Mouse (Mus musculus) intestine, embryonic 16.5 days (tissue): ENCODE results near the gene C2cd3. TPM values are rescaled to one million over a fixed set of nuclear protein-coding genes. Genes with fewer than 3 reads are reported as not detected.

Experiments used
- ATAC-seq: fragments of 200-750 bp; cut with Nextera tagmentation; 2 replicates; pipeline ENCODE4 v1.8.0; 2017; ENCODE audit warnings: moderate TSS enrichment, moderate library complexity
- H3K27ac ChIP-seq: fragments of 300-500 bp; sonication (generic); 2 replicates; pipeline ENCODE4 v1.5.1; 2014; ENCODE audit warnings: mild to moderate bottlenecking, low read length
- H3K27me3 ChIP-seq: fragments of 300-500 bp; sonication (generic); replicated peaks from 2 replicates; pipeline ENCODE4 v1.6.1; 2014; ENCODE audit warnings: low read length, control low read depth, mixed read lengths; ENCODE audit not compliant: control insufficient read depth, insufficient read depth
- H3K36me3 ChIP-seq: fragments of 300-500 bp; sonication (generic); 2 replicates; pipeline ENCODE4 v1.6.1; 2014; ENCODE audit warnings: low read length, control low read depth; ENCODE audit not compliant: control insufficient read depth, insufficient read depth
- H3K4me1 ChIP-seq: fragments of 300-500 bp; sonication (generic); 2 replicates; pipeline ENCODE4 v1.6.1; 2014; ENCODE audit warnings: low read length, control low read depth, mixed read lengths; ENCODE audit not compliant: control insufficient read depth, insufficient read depth
- H3K4me2 ChIP-seq: fragments of 300-500 bp; sonication (generic); 2 replicates; pipeline ENCODE4 v1.6.1; 2014; ENCODE audit warnings: low read depth, low read length, control low read depth
- H3K4me3 ChIP-seq: fragments of 300-500 bp; sonication (generic); 2 replicates; pipeline ENCODE4 v1.5.1; 2014; ENCODE audit warnings: mild to moderate bottlenecking, low read length
- H3K9ac ChIP-seq: fragments of 300-500 bp; sonication (generic); 2 replicates; pipeline ENCODE4 v1.6.1; 2014; ENCODE audit warnings: low read depth, low read length
- H3K9me3 ChIP-seq: fragments of 300-500 bp; sonication (generic); 2 replicates; pipeline ENCODE4 v1.6.1; 2016; ENCODE audit warnings: low read length, control low read depth; ENCODE audit not compliant: control insufficient read depth
- WGBS: fragments of 180-500 bp; shearing (Covaris S2); extraction: QIAGEN DNeasy Blood & Tissue Kit; methylation state at CpG from one replicate; pipeline ENCODE4 v1.1.7; 2014; 5-methylcytosine and 5-hydroxymethylcytosine counted together
- polyA plus RNA-seq: library from polyadenylated mRNA; unstranded; fragments of >200 nt; fragmentation: Nextera tagmentation; extraction: Ambion mirVana; gene quantifications from 2 replicates; pipeline ENCODE4 v1.2.1, GENCODE M21; 2015

Gene C2cd3
- polyA plus RNA-seq, 1 experiment from 2014 or later: 11.6 TPM

- H3K36me3 ChIP-seq: peaks cover 9% of the 10 kb centered on the region; the same call in 1 of the 2 replicates
- H3K9ac ChIP-seq: no peak overlapping the region
- H3K9me3 ChIP-seq: no peaks in the 10 kb centered on the region
- H3K27me3 ChIP-seq: no peaks in the 10 kb centered on the region
- WGBS: 76% methylated on average over 5 of the region's 5 CpGs
- no peak for ATAC-seq
- H3K4me1 ChIP-seq: no peaks in the 10 kb centered on the region
- H3K4me2 ChIP-seq: no peak overlapping the region
- H3K27ac ChIP-seq: 0 out of 2 replicates have a peak overlapping the region, but pooled peaks have one; percentile 8
- H3K4me3 ChIP-seq: no peak overlapping the region
Measured at GRCm38 (mm10) chr7:100431103-100431502, 59.1 kb downstream of the C2cd3 start.

DNA sequence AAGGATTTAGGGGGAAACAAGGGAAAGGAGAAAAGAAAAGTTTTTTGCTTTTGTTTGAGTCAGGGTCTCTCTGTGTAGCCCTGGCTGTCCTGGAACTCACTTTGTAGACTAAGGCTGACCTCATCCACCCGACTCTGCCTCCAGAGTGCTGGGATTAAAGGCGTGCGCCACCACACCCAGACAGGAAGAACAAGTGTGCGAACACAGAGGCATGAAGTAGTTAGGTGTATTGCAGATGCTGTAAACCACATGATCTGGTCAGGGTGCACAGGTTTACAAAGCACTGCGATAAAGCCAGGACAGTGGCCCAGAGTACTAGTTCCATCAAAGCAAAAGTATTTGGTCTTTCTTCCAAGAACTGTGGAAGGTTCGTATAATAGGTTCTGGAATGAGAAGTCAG lies 61.3 kb downstream of the C2cd3 start:
- peak; percentile 65; the same call in 1 of the 2 replicates for ATAC-seq
- WGBS: 84% methylated on average over 6 of the region's 6 CpGs
- Histone ChIP-seq H3K9me3 (no peaks in the 10 kb centered on the region), H3K4me1 (no peaks in the 10 kb centered on the region), H3K27ac (no peak overlapping the region), H3K36me3 (peaks cover 9% of the 10 kb centered on the region; the same call in 1 of the 2 replicates), H3K9ac (no peak overlapping the region), H3K4me3 (no peak overlapping the region), H3K4me2 (no peak overlapping the region), H3K27me3 (no peaks in the 10 kb centered on the region)

GRCm38 (mm10) chr7:100443728-100444127 lies 71.7 kb downstream of the C2cd3 start:
- no peak overlapping the region for H3K9ac ChIP-seq
- WGBS: 87% methylated on average over 4 of the region's 4 CpGs
- peaks cover 13% of the 10 kb centered on the region for H3K36me3 ChIP-seq
- ATAC-seq: no peak
- H3K4me2 ChIP-seq: no peak overlapping the region
- no peaks in the 10 kb centered on the region for H3K27me3 ChIP-seq
- no peak overlapping the region for H3K27ac ChIP-seq
- no peaks in the 10 kb centered on the region for H3K9me3 ChIP-seq
- H3K4me1 ChIP-seq: no peaks in the 10 kb centered on the region
- H3K4me3 ChIP-seq: no peak overlapping the region

GRCm38 (mm10) chr7:100446271-100446670 lies 74.2 kb downstream of the C2cd3 start:
- H3K9ac ChIP-seq: no peak overlapping the region
- H3K4me2 ChIP-seq: no peak overlapping the region
- H3K36me3 ChIP-seq: peaks cover 19% of the 10 kb centered on the region
- no peak for ATAC-seq
- no peaks in the 10 kb centered on the region for H3K4me1 ChIP-seq
- no peak overlapping the region for H3K27ac ChIP-seq
- H3K4me3 ChIP-seq: no peak overlapping the region
- 96% methylated on average over 5 of the region's 5 CpGs for WGBS
- no peaks in the 10 kb centered on the region for H3K27me3 ChIP-seq
- no peaks in the 10 kb centered on the region for H3K9me3 ChIP-seq

- Histone ChIP-seq H3K4me1 (no peaks in the 10 kb centered on the region), H3K9ac (no peak overlapping the region), H3K9me3 (no peaks in the 10 kb centered on the region), H3K4me3 (no peak overlapping the region), H3K4me2 (no peak overlapping the region), H3K27me3 (no peaks in the 10 kb centered on the region), H3K27ac (no peak overlapping the region), H3K36me3 (peaks cover 13% of the 10 kb centered on the region)
- ATAC-seq: no peak
- 93% methylated on average over 12 of the region's 12 CpGs for WGBS
Measured at GRCm38 (mm10) chr7:100448530-100448929, 76.5 kb downstream of the C2cd3 start.

GRCm38 (mm10) chr7:100448985-100449384 lies 77.0 kb downstream of the C2cd3 start:
- Histone ChIP-seq H3K27me3 (no peaks in the 10 kb centered on the region), H3K9ac (no peak overlapping the region), H3K36me3 (peaks cover 13% of the 10 kb centered on the region), H3K27ac (no peak overlapping the region), H3K4me1 (no peaks in the 10 kb centered on the region), H3K9me3 (no peaks in the 10 kb centered on the region), H3K4me2 (no peak overlapping the region), H3K4me3 (no peak overlapping the region)
- 90% methylated on average over 3 of the region's 3 CpGs for whole genome bisulfite sequencing
- ATAC-seq: no peak

DNA sequence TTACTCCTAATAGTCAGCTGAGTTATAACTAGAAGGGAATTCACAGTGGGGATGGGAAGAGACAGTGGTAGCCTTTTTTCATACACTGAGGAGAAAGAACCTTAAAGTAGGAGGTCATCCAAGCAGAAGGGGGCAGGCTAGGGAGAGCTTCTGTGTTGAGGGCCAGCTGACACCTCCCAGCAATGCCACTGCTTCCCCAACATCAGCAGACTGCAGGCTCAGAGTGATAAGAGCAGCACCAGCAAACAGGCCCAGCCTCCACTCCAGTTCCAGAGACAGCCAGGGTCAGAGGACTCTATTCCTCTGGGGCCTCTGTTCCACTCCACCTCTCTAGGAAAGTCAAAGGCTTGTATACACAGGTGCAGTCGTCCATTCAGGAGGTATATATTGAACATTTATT lies 86.1 kb downstream of the C2cd3 start:
- peaks cover 4% of the 10 kb centered on the region; the same call in 1 of the 2 replicates for H3K36me3 ChIP-seq
- H3K4me3 ChIP-seq: no peak overlapping the region
- 70% methylated on average over 1 of the region's 1 CpGs for WGBS
- H3K27ac ChIP-seq: no peak overlapping the region
- H3K27me3 ChIP-seq: no peaks in the 10 kb centered on the region
- no peak overlapping the region for H3K4me2 ChIP-seq
- H3K9ac ChIP-seq: no peak overlapping the region
- H3K4me1 ChIP-seq: no peaks in the 10 kb centered on the region
- no peaks in the 10 kb centered on the region for H3K9me3 ChIP-seq
- ATAC-seq: peak; percentile 52; the same call in 1 of the 2 replicates

DNA sequence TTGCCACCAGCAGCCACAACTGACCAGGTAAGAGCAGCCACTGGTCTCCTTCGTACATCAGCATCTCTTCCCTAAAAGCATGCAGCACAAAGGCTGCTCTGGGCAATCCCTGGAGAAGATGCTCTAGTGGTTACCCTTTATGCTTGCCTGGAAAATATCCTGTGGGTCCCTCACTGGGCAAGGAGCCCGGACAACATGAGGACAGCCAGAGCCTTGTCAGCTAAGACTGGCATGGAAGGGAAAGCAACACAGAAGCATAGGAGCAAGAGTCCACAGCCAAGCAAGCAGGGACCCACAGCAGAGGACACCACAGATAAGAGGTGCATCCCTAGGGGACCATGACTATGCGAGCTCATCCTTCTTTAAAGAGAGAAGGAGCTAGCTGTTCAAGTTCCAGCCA lies 87.8 kb downstream of the C2cd3 start:
- ATAC-seq: no peak
- WGBS: 89% methylated on average over 3 of the region's 3 CpGs
- no peak overlapping the region for H3K4me3 ChIP-seq
- H3K27me3 ChIP-seq: no peaks in the 10 kb centered on the region
- peaks cover 4% of the 10 kb centered on the region; the same call in 1 of the 2 replicates for H3K36me3 ChIP-seq
- no peak overlapping the region for H3K4me2 ChIP-seq
- H3K4me1 ChIP-seq: no peaks in the 10 kb centered on the region
- no peak overlapping the region for H3K27ac ChIP-seq
- no peaks in the 10 kb centered on the region for H3K9me3 ChIP-seq
- no peak overlapping the region for H3K9ac ChIP-seq

DNA sequence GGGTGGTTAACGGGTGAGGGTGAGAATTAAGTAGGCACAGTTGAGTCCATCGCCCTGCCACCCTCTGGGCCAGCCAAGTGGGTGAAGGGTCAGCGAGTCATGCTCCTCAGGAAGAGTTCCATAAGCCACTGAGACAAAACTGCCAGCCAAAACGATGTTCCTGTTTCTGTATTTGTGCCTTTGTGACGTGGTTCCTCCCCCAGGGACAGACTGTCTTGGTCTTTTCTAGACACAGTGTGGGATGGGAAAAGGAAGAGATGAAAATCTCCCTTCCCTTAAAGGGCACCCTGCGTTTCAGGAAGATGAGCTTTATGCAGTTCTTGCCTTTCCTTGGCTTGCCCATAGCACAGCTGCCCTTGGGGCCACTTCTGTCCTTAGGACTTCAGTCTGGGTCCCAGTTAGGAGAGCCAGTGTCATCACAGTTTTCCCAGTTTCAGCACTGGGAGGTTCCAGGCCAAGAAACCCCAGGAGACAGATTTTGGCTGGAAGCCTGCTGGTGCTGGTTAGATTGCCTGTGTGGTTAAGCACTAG lies 89.7 kb downstream of the C2cd3 start:
- WGBS: 81% methylated on average over 6 of the region's 6 CpGs

GRCm38 (mm10) chr7:100463194-100463593 lies 91.2 kb downstream of the C2cd3 start:
- Histone ChIP-seq H3K27me3 (no peaks in the 10 kb centered on the region), H3K4me3 (no peak overlapping the region), H3K27ac (no peak overlapping the region), H3K9ac (no peak overlapping the region), H3K4me2 (no peak overlapping the region), H3K36me3 (peaks cover 4% of the 10 kb centered on the region; the same call in 1 of the 2 replicates), H3K4me1 (peaks cover 11% of the 10 kb centered on the region), H3K9me3 (no peaks in the 10 kb centered on the region)
- no peak for ATAC-seq
- 62% methylated on average over 9 of the region's 9 CpGs for whole genome bisulfite sequencing

More for the DNA sequence above, 89.7 kb downstream of the C2cd3 start:
- no peaks in the 10 kb centered on the region for H3K9me3 ChIP-seq
- H3K4me1 ChIP-seq: peaks cover 11% of the 10 kb centered on the region
- no peak overlapping the region for H3K4me2 ChIP-seq
- H3K27ac ChIP-seq: no peak overlapping the region
- no peak for ATAC-seq
- peaks cover 4% of the 10 kb centered on the region; the same call in 1 of the 2 replicates for H3K36me3 ChIP-seq
- no peak overlapping the region for H3K9ac ChIP-seq
- no peak overlapping the region for H3K4me3 ChIP-seq
- no peaks in the 10 kb centered on the region for H3K27me3 ChIP-seq
